Mouse (Mus musculus): Measurements from ENCODE around the gene Dyrk3.

Dyrk3 gene

GRCm38 (mm10) chr1:131107575-131108308 is 30.4 kb downstream of the Dyrk3 start:
- DNase-seq: no peak

- no peak for DNase-seq
Observed at GRCm38 (mm10) chr1:131103776-131104424, 34.2 kb downstream of the Dyrk3 start.

- no peak for DNase-seq
Observed at GRCm38 (mm10) chr1:131100808-131101207, 37.3 kb downstream of the Dyrk3 start.

- peak; percentile 86 for DNase-seq
Observed at GRCm38 (mm10) chr1:131097700-131098094, 40.4 kb downstream of the Dyrk3 start, which contains the start of gene Mapkapk2. Gene Mapkapk2, minus strand, starts transcription at chr1:131097826.

- no peak for DNase-seq
Observed at GRCm38 (mm10) chr1:131096803-131097699, 41.1 kb downstream of the Dyrk3 start.

GRCm38 (mm10) chr1:131096132-131096695 is 41.9 kb downstream of the Dyrk3 start:
- no peak for DNase-seq

GRCm38 (mm10) chr1:131095574-131095973 is 42.6 kb downstream of the Dyrk3 start:
- no peak for DNase-seq

GRCm38 (mm10) chr1:131093889-131094288 is 44.3 kb downstream of the Dyrk3 start:
- DNase-seq: no peak

GRCm38 (mm10) chr1:131092846-131093245 is 45.3 kb downstream of the Dyrk3 start:
- no peak for DNase-seq

- no peak for DNase-seq
Observed at GRCm38 (mm10) chr1:131092173-131092572, 46.0 kb downstream of the Dyrk3 start.

- DNase-seq: no peak
Observed at GRCm38 (mm10) chr1:131091481-131091880, 46.7 kb downstream of the Dyrk3 start.

GRCm38 (mm10) chr1:131090877-131091276 is 47.3 kb downstream of the Dyrk3 start:
- DNase-seq: no peak

GRCm38 (mm10) chr1:131090261-131090660 is 47.9 kb downstream of the Dyrk3 start:
- no peak for DNase-seq

GRCm38 (mm10) chr1:131089525-131090127 is 48.5 kb downstream of the Dyrk3 start:
- DNase-seq: no peak

- DNase-seq: no peak
Observed at GRCm38 (mm10) chr1:131088547-131088946, 49.6 kb downstream of the Dyrk3 start.

- DNase-seq: no peak
Observed at GRCm38 (mm10) chr1:131086907-131087306, 51.2 kb downstream of the Dyrk3 start.

GRCm38 (mm10) chr1:131085957-131086739 is 52.0 kb downstream of the Dyrk3 start:
- DNase-seq: no peak

GRCm38 (mm10) chr1:131085272-131085671 is 52.9 kb downstream of the Dyrk3 start:
- no peak for DNase-seq

GRCm38 (mm10) chr1:131084289-131084688 is 53.9 kb downstream of the Dyrk3 start:
- DNase-seq: no peak

GRCm38 (mm10) chr1:131083609-131084008 is 54.5 kb downstream of the Dyrk3 start:
- no peak for DNase-seq

GRCm38 (mm10) chr1:131083122-131083521 is 55.0 kb downstream of the Dyrk3 start:
- no peak for DNase-seq

GRCm38 (mm10) chr1:131080686-131081085 is 57.5 kb downstream of the Dyrk3 start:
- DNase-seq: no peak
